Mouse (Mus musculus) E14TG2a.4 (cell line): ENCODE measurements around the gene Gcnt1.

Experiments used
- H3K27me3 ChIP-seq: 2 replicates; pipeline ENCODE4 v1.6.1; 2014; ENCODE audit warnings: low read length, control low read depth; ENCODE audit not compliant: insufficient read depth
- H3K36me3 ChIP-seq: 2 replicates; pipeline ENCODE4 v1.6.1; 2014; ENCODE audit warnings: low read length, control low read depth; ENCODE audit not compliant: insufficient read depth
- H3K4me1 ChIP-seq: replicated peaks from 2 replicates; pipeline ENCODE4 v1.6.1; 2014; ENCODE audit warnings: low read depth, low read length, control low read depth
- H3K4me3 ChIP-seq: replicated peaks from 2 replicates; pipeline ENCODE4 v1.5.1; 2014; ENCODE audit warnings: mild to moderate bottlenecking, low read length
- H3K9me3 ChIP-seq: 2 replicates; pipeline ENCODE4 v1.6.1; 2014; ENCODE audit warnings: low read length, control low read depth
- CTCF ChIP-seq: conservative IDR thresholded peaks from 2 replicates; pipeline ENCODE4 v1.5.1; 2014; ENCODE audit warnings: low read length
- NANOG ChIP-seq: IDR thresholded peaks from 2 replicates; pipeline ENCODE4 v1.6.1; 2014; ENCODE audit warnings: borderline replicate concordance, low read length, mixed read lengths
- POU5F1 ChIP-seq: IDR thresholded peaks from 2 replicates; pipeline ENCODE4 v1.6.1; 2014; ENCODE audit warnings: low read length, borderline replicate concordance

Gcnt1 gene

GRCm38 (mm10) chr19:17346716-17347474 is 25.7 kb downstream of the Gcnt1 start:
- H3K4me1 ChIP-seq, result peaks cover 32% of the 10 kb centered on the region

GRCm38 (mm10) chr19:17344881-17345280 is 27.8 kb downstream of the Gcnt1 start:
- Histone ChIP-seq H3K27me3 (no peaks in the 10 kb centered on the region), H3K36me3 (no peaks in the 10 kb centered on the region), H3K4me3 (no peak overlapping the region), H3K9me3 (no peaks in the 10 kb centered on the region), H3K4me1 (peaks cover 18% of the 10 kb centered on the region)
- TF ChIP-seq NANOG (no peak), CTCF (no peak), POU5F1 (no peak)

More at GRCm38 (mm10) chr19:17346716-17347474, 25.7 kb downstream of the Gcnt1 start:
- H3K4me3 ChIP-seq, result no peak overlapping the region
- H3K27me3 ChIP-seq, result no peaks in the 10 kb centered on the region; the same call in 1 of the 2 replicates
- no peaks in the 10 kb centered on the region for H3K36me3 ChIP-seq
- H3K9me3 ChIP-seq, result no peaks in the 10 kb centered on the region
- TF ChIP-seq NANOG, result no peak
- no peak for TF ChIP-seq POU5F1
- TF ChIP-seq CTCF, result no peak

- no peaks in the 10 kb centered on the region for H3K27me3 ChIP-seq
- no peaks in the 10 kb centered on the region for H3K9me3 ChIP-seq
- 0 out of 2 replicates have a peak, but pooled peaks cover under 1% of the 10 kb centered on the region for H3K4me1 ChIP-seq
- H3K36me3 ChIP-seq, result 0 out of 2 replicates have a peak, but pooled peaks cover 3% of the 10 kb centered on the region
- no peak overlapping the region for H3K4me3 ChIP-seq
- TF ChIP-seq POU5F1, result no peak
- TF ChIP-seq CTCF, result no peak
- no peak for TF ChIP-seq NANOG
These were observed 33.1 kb downstream of the Gcnt1 start for GRCm38 (mm10) chr19:17339563-17339962.

GRCm38 (mm10) chr19:17337057-17337679 is 35.5 kb downstream of the Gcnt1 start:
- Histone ChIP-seq H3K36me3 (0 out of 2 replicates have a peak, but pooled peaks cover 3% of the 10 kb centered on the region), H3K27me3 (no peaks in the 10 kb centered on the region), H3K9me3 (no peaks in the 10 kb centered on the region), H3K4me1 (no peaks in the 10 kb centered on the region), H3K4me3 (no peak overlapping the region)
- TF ChIP-seq NANOG, result no peak
- TF ChIP-seq POU5F1, result no peak

- TF ChIP-seq CTCF, result no peak
- no peak for TF ChIP-seq POU5F1
- TF ChIP-seq NANOG, result no peak
- H3K36me3 ChIP-seq, result 0 out of 2 replicates have a peak, but pooled peaks cover 3% of the 10 kb centered on the region
- no peaks in the 10 kb centered on the region for H3K9me3 ChIP-seq
- no peaks in the 10 kb centered on the region for H3K27me3 ChIP-seq
- no peak overlapping the region for H3K4me3 ChIP-seq
- H3K4me1 ChIP-seq, result no peaks in the 10 kb centered on the region
These were observed 36.0 kb downstream of the Gcnt1 start for GRCm38 (mm10) chr19:17336646-17337045.

- Histone ChIP-seq H3K27me3 (no peaks in the 10 kb centered on the region), H3K9me3 (no peaks in the 10 kb centered on the region), H3K36me3 (peaks cover 6% of the 10 kb centered on the region; the same call in 1 of the 2 replicates), H3K4me3 (no peak overlapping the region), H3K4me1 (no peaks in the 10 kb centered on the region)
- no peak for TF ChIP-seq POU5F1
- TF ChIP-seq CTCF, result no peak
- TF ChIP-seq NANOG, result no peak
These were observed 37.9 kb downstream of the Gcnt1 start for GRCm38 (mm10) chr19:17334644-17335333.

- no peak for TF ChIP-seq CTCF
- TF ChIP-seq POU5F1, result no peak
- TF ChIP-seq NANOG, result no peak
- peaks cover 14% of the 10 kb centered on the region; the same call in 1 of the 2 replicates for H3K36me3 ChIP-seq
- H3K4me3 ChIP-seq, result no peak overlapping the region
- no peaks in the 10 kb centered on the region for H3K27me3 ChIP-seq
- no peaks in the 10 kb centered on the region for H3K9me3 ChIP-seq
- H3K4me1 ChIP-seq, result no peaks in the 10 kb centered on the region
These were observed 39.6 kb downstream of the Gcnt1 start for GRCm38 (mm10) chr19:17333043-17333442.

- Histone ChIP-seq H3K27me3 (no peaks in the 10 kb centered on the region), H3K4me1 (no peaks in the 10 kb centered on the region), H3K9me3 (no peaks in the 10 kb centered on the region), H3K36me3 (peaks cover 14% of the 10 kb centered on the region; the same call in 1 of the 2 replicates), H3K4me3 (no peak overlapping the region)
- TF ChIP-seq CTCF, result no peak
- TF ChIP-seq NANOG, result no peak
- no peak for TF ChIP-seq POU5F1
These were observed 43.7 kb downstream of the Gcnt1 start for GRCm38 (mm10) chr19:17328916-17329315.
